Mouse (Mus musculus) heart, adult 8-10 months (tissue): ENCODE measurements at regions not wholly inside any gene's neighbourhood (a gene's known extent, or its start where the extent isn't known, plus 50 kb on each side); places are given as distances from the start of the nearest gene placed in this dataset.

ENCODE experiments used
- DNase-seq: peaks from one replicate; pipeline ENCODE4 v3.0.0; 2022; ENCODE audit warnings: low spot score

DNA sequence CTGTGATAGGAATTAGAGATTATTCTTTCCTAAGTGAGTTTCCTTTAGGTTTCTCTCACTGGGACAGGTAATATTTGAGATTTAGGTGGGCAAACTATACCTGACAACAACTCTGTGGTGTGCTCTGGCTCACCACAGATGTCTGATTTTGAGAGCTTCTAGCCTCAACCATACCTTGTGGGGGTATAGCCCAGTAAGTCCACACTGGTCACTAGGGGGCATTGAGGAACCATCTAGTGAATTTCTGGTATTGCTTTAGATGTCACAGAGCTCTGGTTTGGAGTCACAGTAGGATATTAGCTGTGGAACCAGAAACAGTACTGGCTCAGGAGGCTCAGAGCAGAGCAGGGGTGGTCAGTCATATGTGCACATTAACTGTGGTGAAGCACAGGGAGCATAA is 91.5 kb upstream of the 2210010C04Rik start:
- DNase-seq: no peak

GRCm38 (mm10) chr6:41121641-41122040 is 86.3 kb upstream of the 2210010C04Rik start:
- DNase-seq: no peak

- DNase-seq: no peak
Measured at GRCm38 (mm10) chr6:41119176-41119575, 83.9 kb upstream of the 2210010C04Rik start.

GRCm38 (mm10) chr6:41118201-41118976 is 83.1 kb upstream of the 2210010C04Rik start:
- DNase-seq: peak; percentile 44

DNA sequence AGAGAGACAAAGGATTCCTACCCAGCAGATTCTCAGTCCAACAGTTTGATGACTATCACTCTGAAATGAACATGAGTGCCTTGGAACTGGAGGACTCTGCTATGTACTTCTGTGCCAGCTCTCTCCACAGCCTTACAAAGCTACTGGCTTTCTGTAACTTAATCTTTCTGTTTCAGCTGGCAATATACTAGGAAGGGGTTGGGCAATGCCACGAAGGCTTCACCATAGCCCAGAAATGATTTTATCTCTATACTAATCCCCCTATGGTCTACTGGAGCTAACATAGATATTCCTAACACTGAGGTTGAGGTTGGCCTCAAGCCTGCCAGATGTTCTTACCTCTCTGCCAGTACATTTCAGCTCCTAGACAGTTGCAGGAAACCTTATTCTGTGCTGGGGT is 78.6 kb upstream of the 2210010C04Rik start:
- DNase-seq: no peak

GRCm38 (mm10) chr6:41112861-41113610 is 77.7 kb upstream of the 2210010C04Rik start:
- peak; percentile 6 for DNase-seq

DNA sequence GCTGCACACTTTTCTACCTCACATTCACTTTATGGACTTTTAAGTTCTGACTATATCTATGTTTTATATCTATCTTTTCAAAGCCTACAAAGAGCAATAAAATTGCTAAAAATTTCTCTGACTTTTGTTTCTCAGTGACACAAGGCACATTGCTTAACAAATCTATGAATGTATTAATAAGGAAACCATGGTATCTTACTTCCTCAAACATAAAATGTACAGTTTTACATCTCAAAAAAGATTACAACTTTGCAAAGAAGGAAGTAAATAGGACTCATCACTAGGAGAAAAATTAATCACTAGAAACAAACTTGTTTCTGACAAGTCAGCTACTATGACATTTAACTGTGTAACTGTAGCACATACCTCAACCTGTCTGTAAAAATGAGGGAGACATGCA is 76.5 kb upstream of the 2210010C04Rik start:
- no peak for DNase-seq

DNA sequence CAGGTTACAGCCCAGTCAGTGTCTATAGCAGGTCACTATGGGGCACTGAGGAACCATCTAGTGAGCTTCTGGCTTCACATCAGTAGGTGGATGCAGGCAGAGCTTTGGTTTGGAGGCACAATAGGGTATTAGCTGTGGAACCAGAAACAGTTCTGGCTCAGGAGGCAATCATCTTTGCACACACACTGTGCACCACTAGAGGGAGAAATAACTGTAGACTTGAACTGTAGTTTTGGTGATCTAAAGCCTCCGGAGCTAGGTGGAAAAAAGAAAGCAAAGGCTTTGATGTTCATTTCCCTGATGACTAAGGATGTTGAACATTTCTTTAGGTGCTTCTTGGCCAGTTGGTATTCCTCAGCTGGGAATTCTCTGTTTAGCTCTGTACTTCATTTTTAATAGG is 73.6 kb upstream of the 2210010C04Rik start:
- DNase-seq: no peak

GRCm38 (mm10) chr6:41103689-41104400 is 68.5 kb upstream of the 2210010C04Rik start:
- no peak for DNase-seq

GRCm38 (mm10) chr6:41101997-41102396 is 66.7 kb upstream of the 2210010C04Rik start:
- no peak for DNase-seq

GRCm38 (mm10) chr6:41100258-41100657 is 64.9 kb upstream of the 2210010C04Rik start:
- DNase-seq: no peak

- no peak for DNase-seq
Measured at GRCm38 (mm10) chr6:41091177-41091829, 56.0 kb upstream of the 2210010C04Rik start.
